Mouse (Mus musculus): ENCODE measurements around the gene Tnpo3. TPM values are rescaled to one million over a fixed set of nuclear protein-coding genes. Genes with fewer than 3 reads are reported as not detected.

The Tnpo3 gene
- polyA plus RNA-seq, 1 experiment from 2014 or later = 119 TPM

DNA sequence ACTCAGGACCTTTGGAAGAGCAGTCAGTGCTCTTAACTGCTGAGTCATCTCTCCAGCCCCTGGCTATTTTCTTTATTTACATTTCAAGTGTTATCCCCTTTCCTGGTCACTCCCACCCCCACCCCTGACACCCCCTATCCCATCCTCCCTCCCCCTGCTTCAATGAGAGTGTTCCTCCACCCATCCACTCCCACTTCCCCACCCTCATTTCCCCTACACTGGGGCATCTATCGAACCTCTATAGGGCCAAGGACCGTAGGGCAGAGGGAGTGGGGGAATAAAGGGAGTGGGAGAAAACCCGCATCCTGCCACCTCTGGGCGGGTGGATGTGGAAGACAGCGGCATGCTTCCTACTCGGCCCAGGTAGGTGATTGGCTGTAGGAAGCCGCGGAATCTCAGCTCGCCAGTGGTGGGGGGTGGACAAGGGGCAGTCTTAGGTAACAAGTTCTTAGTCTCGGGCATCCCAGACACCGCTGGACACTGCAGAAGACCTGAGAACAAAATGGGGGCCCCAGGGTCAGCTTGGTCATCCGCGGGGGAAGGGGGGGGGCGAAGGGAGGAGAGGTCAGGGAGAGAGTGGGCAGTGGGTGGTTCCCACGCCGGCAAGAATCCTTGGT lies 29.3 kb upstream of the Tnpo3 start:
- H3K4me1 ChIP-seq (replicated peaks; ENCODE audit: control insufficient read depth, insufficient read depth, low read length) = peaks cover 6% of the 10 kb centered on the region
- H3K4me3 ChIP-seq (ENCODE audit: low read depth, low read length) = no peak overlapping the region
- H3K4me2 ChIP-seq (ENCODE audit: low read depth, low read length, severe bottlenecking) = 0 out of 2 replicates have a peak overlapping the region, but pooled peaks have one; percentile 11
- no peaks in the 10 kb centered on the region for H3K9me3 ChIP-seq (ENCODE audit: control insufficient read depth, low read length)
- H3K27ac ChIP-seq (ENCODE audit: low read depth, low read length) = no peak overlapping the region
- 12% methylated on average over 15 of the region's 16 CpGs for WGBS
- no peaks in the 10 kb centered on the region for H3K27me3 ChIP-seq (ENCODE audit: control insufficient read depth, insufficient read depth, low read length)
- no peak for ATAC-seq (replicated peaks; ENCODE audit: low FRiP score)
- no peak overlapping the region; the same call in 1 of the 2 replicates for H3K9ac ChIP-seq (ENCODE audit: low read length)
- H3K36me3 ChIP-seq (ENCODE audit: control insufficient read depth, insufficient read depth, low read length) = no peaks in the 10 kb centered on the region
- DNase-seq (ENCODE audit: low spot score) = no peak

GRCm38 (mm10) chr6:29637397-29638373 lies 28.0 kb upstream of the Tnpo3 start:
- Histone ChIP-seq H3K36me3 (ENCODE audit: control insufficient read depth, insufficient read depth, low read length) (no peaks in the 10 kb centered on the region), H3K4me3 (ENCODE audit: low read depth, low read length) (no peak overlapping the region), H3K4me1 (replicated peaks; ENCODE audit: control insufficient read depth, insufficient read depth, low read length) (peaks cover 6% of the 10 kb centered on the region), H3K9me3 (ENCODE audit: control insufficient read depth, low read length) (no peaks in the 10 kb centered on the region), H3K9ac (ENCODE audit: low read length) (no peak overlapping the region), H3K4me2 (ENCODE audit: low read depth, low read length, severe bottlenecking) (no peak overlapping the region), H3K27me3 (ENCODE audit: control insufficient read depth, insufficient read depth, low read length) (no peaks in the 10 kb centered on the region), H3K27ac (ENCODE audit: low read depth, low read length) (no peak overlapping the region)
- DNase-seq (ENCODE audit: low spot score) (no peak), ATAC-seq (replicated peaks; ENCODE audit: low FRiP score) (no peak)
- WGBS = 81% methylated on average over 3 of the region's 3 CpGs

DNA sequence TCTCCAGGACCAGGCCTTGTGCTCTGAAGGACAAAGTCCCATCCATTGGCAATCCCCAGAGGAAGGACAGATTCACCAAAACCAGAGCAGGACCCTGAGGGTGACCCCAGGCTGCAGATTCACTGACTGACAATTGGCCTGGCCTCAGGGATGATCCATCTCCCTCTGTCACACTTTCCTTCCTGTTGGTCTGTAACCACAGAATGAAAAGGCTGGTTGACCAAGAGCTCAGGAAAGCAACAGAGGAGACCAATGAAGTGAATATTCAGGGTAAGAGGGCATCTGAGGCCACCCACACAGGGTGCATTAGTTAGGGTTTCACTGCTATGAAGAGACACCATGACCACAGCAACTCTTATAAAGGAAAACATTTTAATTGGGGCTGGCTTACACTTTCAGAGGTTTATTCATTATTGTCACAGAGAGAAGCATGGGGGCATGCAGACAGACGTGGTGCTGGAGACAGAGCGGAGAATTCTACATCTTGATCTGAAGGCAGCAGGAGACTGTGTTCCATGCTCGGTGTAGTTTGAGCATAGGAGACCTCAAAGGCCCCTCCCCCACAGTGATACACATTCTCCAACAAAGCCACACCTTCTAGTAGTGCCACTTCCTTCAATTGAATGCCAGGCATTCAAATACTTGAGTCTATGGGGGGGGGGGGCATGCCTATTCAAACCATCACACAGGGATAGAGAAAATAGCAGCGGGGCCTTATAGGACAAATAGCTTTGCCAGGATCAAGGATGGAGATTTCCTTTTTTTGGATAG lies 26.8 kb upstream of the Tnpo3 start:
- 89% methylated on average over 4 of the region's 4 CpGs for WGBS
- no peak overlapping the region for H3K9ac ChIP-seq (ENCODE audit: low read length)
- no peak overlapping the region for H3K4me3 ChIP-seq (ENCODE audit: low read depth, low read length)
- H3K27ac ChIP-seq (ENCODE audit: low read depth, low read length) = no peak overlapping the region
- no peak for DNase-seq (ENCODE audit: low spot score)
- H3K4me1 ChIP-seq (replicated peaks; ENCODE audit: control insufficient read depth, insufficient read depth, low read length) = peaks cover 6% of the 10 kb centered on the region
- no peaks in the 10 kb centered on the region for H3K9me3 ChIP-seq (ENCODE audit: control insufficient read depth, low read length)
- no peak for ATAC-seq (replicated peaks; ENCODE audit: low FRiP score)
- no peaks in the 10 kb centered on the region for H3K27me3 ChIP-seq (ENCODE audit: control insufficient read depth, insufficient read depth, low read length)
- H3K4me2 ChIP-seq (ENCODE audit: low read depth, low read length, severe bottlenecking) = no peak overlapping the region
- H3K36me3 ChIP-seq (ENCODE audit: control insufficient read depth, insufficient read depth, low read length) = no peaks in the 10 kb centered on the region

GRCm38 (mm10) chr6:29634537-29634936 lies 24.9 kb upstream of the Tnpo3 start:
- Histone ChIP-seq H3K9me3 (ENCODE audit: control insufficient read depth, low read length) (no peaks in the 10 kb centered on the region), H3K4me3 (ENCODE audit: low read depth, low read length) (no peak overlapping the region), H3K27me3 (ENCODE audit: control insufficient read depth, insufficient read depth, low read length) (no peaks in the 10 kb centered on the region), H3K9ac (ENCODE audit: low read length) (no peak overlapping the region), H3K36me3 (ENCODE audit: control insufficient read depth, insufficient read depth, low read length) (no peaks in the 10 kb centered on the region), H3K4me1 (replicated peaks; ENCODE audit: control insufficient read depth, insufficient read depth, low read length) (peaks cover under 1% of the 10 kb centered on the region; the same call in 1 of the 2 replicates), H3K27ac (ENCODE audit: low read depth, low read length) (no peak overlapping the region), H3K4me2 (ENCODE audit: low read depth, low read length, severe bottlenecking) (no peak overlapping the region)
- 96% methylated on average over 1 of the region's 1 CpGs for WGBS
- DNase-seq (ENCODE audit: low spot score) = no peak
- no peak for ATAC-seq (replicated peaks; ENCODE audit: low FRiP score)

- H3K9me3 ChIP-seq (ENCODE audit: control insufficient read depth, low read length) = no peaks in the 10 kb centered on the region
- no peaks in the 10 kb centered on the region for H3K36me3 ChIP-seq (ENCODE audit: control insufficient read depth, insufficient read depth, low read length)
- H3K4me1 ChIP-seq (replicated peaks; ENCODE audit: control insufficient read depth, insufficient read depth, low read length) = no peaks in the 10 kb centered on the region
- no peak overlapping the region for H3K4me3 ChIP-seq (ENCODE audit: low read depth, low read length)
- no peak overlapping the region for H3K4me2 ChIP-seq (ENCODE audit: low read depth, low read length, severe bottlenecking)
- WGBS = 62% methylated on average over 12 of the region's 12 CpGs
- no peak overlapping the region for H3K9ac ChIP-seq (ENCODE audit: low read length)
- ATAC-seq (replicated peaks; ENCODE audit: low FRiP score) (no peak), DNase-seq (ENCODE audit: low spot score) (no peak)
- H3K27ac ChIP-seq (ENCODE audit: low read depth, low read length) = no peak overlapping the region
- H3K27me3 ChIP-seq (ENCODE audit: control insufficient read depth, insufficient read depth, low read length) = no peaks in the 10 kb centered on the region
Measured at GRCm38 (mm10) chr6:29632552-29633292, 23.0 kb upstream of the Tnpo3 start.

- Histone ChIP-seq H3K4me3 (ENCODE audit: low read depth, low read length) (no peak overlapping the region), H3K9ac (ENCODE audit: low read length) (no peak overlapping the region), H3K4me2 (ENCODE audit: low read depth, low read length, severe bottlenecking) (no peak overlapping the region), H3K9me3 (ENCODE audit: control insufficient read depth, low read length) (no peaks in the 10 kb centered on the region), H3K27ac (ENCODE audit: low read depth, low read length) (no peak overlapping the region), H3K27me3 (ENCODE audit: control insufficient read depth, insufficient read depth, low read length) (no peaks in the 10 kb centered on the region), H3K4me1 (replicated peaks; ENCODE audit: control insufficient read depth, insufficient read depth, low read length) (no peaks in the 10 kb centered on the region), H3K36me3 (ENCODE audit: control insufficient read depth, insufficient read depth, low read length) (no peaks in the 10 kb centered on the region)
- ATAC-seq (replicated peaks; ENCODE audit: low FRiP score) (no peak), DNase-seq (ENCODE audit: low spot score) (no peak)
- WGBS = 34% methylated on average over 10 of the region's 10 CpGs
Measured at GRCm38 (mm10) chr6:29631751-29632551, 22.3 kb upstream of the Tnpo3 start.

GRCm38 (mm10) chr6:29630216-29630615 lies 20.5 kb upstream of the Tnpo3 start:
- no peak overlapping the region for H3K4me3 ChIP-seq (ENCODE audit: low read depth, low read length)

More at GRCm38 (mm10) chr6:29630216-29630615, 20.5 kb upstream of the Tnpo3 start:
- 86% methylated on average over 1 of the region's 1 CpGs for WGBS
- Histone ChIP-seq H3K27me3 (ENCODE audit: control insufficient read depth, insufficient read depth, low read length) (no peaks in the 10 kb centered on the region), H3K36me3 (ENCODE audit: control insufficient read depth, insufficient read depth, low read length) (no peaks in the 10 kb centered on the region), H3K27ac (ENCODE audit: low read depth, low read length) (no peak overlapping the region), H3K4me2 (ENCODE audit: low read depth, low read length, severe bottlenecking) (no peak overlapping the region), H3K9me3 (ENCODE audit: control insufficient read depth, low read length) (no peaks in the 10 kb centered on the region), H3K4me1 (replicated peaks; ENCODE audit: control insufficient read depth, insufficient read depth, low read length) (no peaks in the 10 kb centered on the region), H3K9ac (ENCODE audit: low read length) (no peak overlapping the region)
- DNase-seq (ENCODE audit: low spot score) = no peak
- ATAC-seq (replicated peaks; ENCODE audit: low FRiP score) = no peak
